Mouse (Mus musculus) megakaryocyte, embryonic 14.5 days (primary cell): ENCODE data around the gene Per2. TPM values are rescaled to one million over a fixed set of nuclear protein-coding genes. Genes with fewer than 3 reads are reported as not detected.
A peak's percentile ranks its signal among the peaks of the same experiment; 100 is the strongest.

ENCODE experiments used
- H3K27me3 ChIP-seq: replicated peaks from 2 replicates; pipeline ENCODE3; 2012; ENCODE audit warnings: inconsistent platforms
- H3K36me3 ChIP-seq: replicated peaks from 2 replicates; pipeline ENCODE3; 2012; ENCODE audit warnings: low read length, inconsistent platforms, mixed read lengths
- H3K4me1 ChIP-seq: 2 replicates; pipeline ENCODE4 v1.6.1; 2012; ENCODE audit warnings: inconsistent platforms
- H3K4me3 ChIP-seq: replicated peaks from 2 replicates; pipeline ENCODE3; 2012; ENCODE audit warnings: moderate library complexity, mild to moderate bottlenecking, inconsistent platforms
- H3K9me3 ChIP-seq: 2 replicates; pipeline ENCODE4 v1.6.1; 2012; ENCODE audit warnings: inconsistent platforms
- FLI1 ChIP-seq: IDR thresholded peaks from 2 replicates; pipeline ENCODE4 v1.6.1; 2012; ENCODE audit warnings: low read length, inconsistent platforms, mixed read lengths
- GATA1 ChIP-seq: IDR thresholded peaks from 3 replicates; pipeline ENCODE4 v1.6.1; 2012; ENCODE audit warnings: mixed read lengths, low read length, inconsistent platforms, borderline replicate concordance
- polyA plus RNA-seq: library from polyadenylated mRNA; stranded (reverse); fragments of >175 nt; gene quantifications from 2 replicates; pipeline ENCODE4 v1.2.3, GENCODE M21; 2012; ENCODE audit warnings: low replicate concordance; ENCODE audit not compliant: insufficient read depth

The Per2 gene
- polyA plus RNA-seq, 1 experiment, result 0.73 TPM

DNA sequence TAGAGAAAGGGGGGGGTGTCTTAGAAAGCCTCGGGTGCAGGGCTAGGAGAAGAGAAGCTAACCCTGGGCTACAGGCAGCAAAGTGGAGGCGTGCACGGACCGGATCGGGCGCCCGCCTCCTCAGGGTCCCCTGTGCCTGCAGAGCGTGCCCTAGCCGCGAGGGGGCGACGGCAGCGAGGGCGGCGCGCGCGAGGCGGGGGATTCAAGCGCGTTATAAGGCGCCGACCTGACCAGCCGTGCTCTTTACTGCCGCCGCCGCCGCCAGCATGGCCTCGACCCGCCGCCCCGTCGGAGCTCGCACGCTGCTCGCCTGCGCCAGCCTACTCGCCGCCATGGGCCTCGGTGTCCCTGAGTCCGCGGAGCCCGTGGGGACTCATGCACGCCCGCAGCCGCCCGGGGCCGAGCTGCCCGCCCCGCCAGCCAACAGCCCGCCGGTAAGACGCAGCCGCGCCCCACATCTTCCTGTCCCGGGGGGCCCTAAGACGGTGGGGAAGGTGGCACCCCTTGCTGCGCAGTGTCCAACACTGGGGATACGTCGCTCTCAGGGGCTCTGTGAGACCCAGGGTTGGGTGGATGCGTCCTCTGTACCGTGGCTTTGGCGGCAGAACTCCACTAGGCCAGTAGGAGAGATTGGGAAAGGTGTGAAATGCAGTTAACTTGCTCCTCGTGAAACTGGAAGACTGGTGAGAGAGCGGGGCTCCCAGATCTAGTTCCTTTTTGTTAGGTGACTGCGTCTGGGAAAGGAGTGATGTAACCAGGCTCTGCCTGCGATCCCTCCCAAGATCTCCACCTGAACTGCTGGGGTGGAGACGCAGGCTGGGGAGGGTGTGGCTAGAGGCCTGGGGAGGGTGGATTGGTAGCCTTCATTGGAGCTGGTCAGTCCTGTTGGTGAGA lies 92.7 kb downstream of the Per2 start, which contains the start of gene Erfe:
Gene Erfe (plus strand): TSS at position 216 of the 894 bp plus-strand sequence.
- Histone ChIP-seq H3K4me3 (peak within 1 kb of the TSS; percentile 91), H3K9me3 (peaks cover 36% of the 10 kb centered on the region), H3K27me3 (peaks cover 51% of the 10 kb centered on the region), H3K4me1 (peaks cover 20% of the 10 kb centered on the region), H3K36me3 (peaks cover 36% of the 10 kb centered on the region)
- TF ChIP-seq GATA1 (no peak), FLI1 (no peak)

Other genes with a start within 250 kb of the Per2 start
- gene Ube2f, start 209.0 kb downstream of the Per2 start, polyA plus RNA-seq, result 4.9 and 13.4 TPM in 2 replicates
- gene Scly, start 161.0 kb downstream of the Per2 start, polyA plus RNA-seq, result 13.6 and 18.3 TPM in 2 replicates
- 0.23 and 0.50 TPM in 2 replicates for gene Espnl, start 137.2 kb downstream of the Per2 start, polyA plus RNA-seq
- not detected in 2 replicates for gene Klhl30, start 108.3 kb downstream of the Per2 start, polyA plus RNA-seq
- 0.04 TPM in 1 of 2 replicates, not detected in the other for gene Erfe, start 92.9 kb downstream of the Per2 start, polyA plus RNA-seq
- 13.9 and 52.5 TPM in 2 replicates for gene Ilkap, start 60.5 kb downstream of the Per2 start, polyA plus RNA-seq
- 41.6 and 60.4 TPM in 2 replicates for gene Hes6, start 45.3 kb downstream of the Per2 start, polyA plus RNA-seq
- 2.0 TPM in 1 of 2 replicates, not detected in the other for gene Traf3ip1, start 35.3 kb upstream of the Per2 start, polyA plus RNA-seq
- gene Asb1, start 81.2 kb upstream of the Per2 start, polyA plus RNA-seq, result 3.0 and 8.1 TPM in 2 replicates